Mouse (Mus musculus): Measurements from ENCODE around the gene Magi1.

GRCm38 (mm10) chr6:93648581-93649230 is 635.0 kb downstream of the Magi1 start:
- TF ChIP-seq CTCF (IDR thresholded peaks at IDR 0.05; ENCODE audit: borderline replicate concordance, insufficient read depth, low read depth, low read length) = no peak
- TF ChIP-seq POLR2A (IDR thresholded peaks at IDR 0.05; ENCODE audit: borderline replicate concordance, insufficient read depth, low read length) = no peak

All from cerebellum, adult 2 months (tissue).